Mouse (Mus musculus) midbrain, embryonic 10.5 days (tissue): ENCODE data around the gene Gm7137. TPM values are rescaled to one million over a fixed set of nuclear protein-coding genes. Genes with fewer than 3 reads are reported as not detected.
"Not testable (repeated sequence)": the region's sequence is repeated elsewhere in the genome, so short reads cannot be mapped to it uniquely, and the experiment has no call there.

ENCODE experiments used
- DNase-seq: peaks from one replicate; pipeline ENCODE4 v3.0.0-alpha.2; 2017; ENCODE audit warnings: low spot score
- H3K27ac ChIP-seq: fragments of 300-500 bp; sonication (generic); replicated peaks from 2 replicates; pipeline ENCODE4 v1.5.1; 2016; ENCODE audit warnings: mild to moderate bottlenecking
- H3K27me3 ChIP-seq: fragments of 300-500 bp; sonication (generic); 2 replicates; pipeline ENCODE4 v1.6.1; 2016; ENCODE audit warnings: low read depth, mild to moderate bottlenecking; ENCODE audit not compliant: poor library complexity, severe bottlenecking
- H3K36me3 ChIP-seq: fragments of 300-500 bp; sonication (generic); 2 replicates; pipeline ENCODE4 v1.6.1; 2016; ENCODE audit warnings: mild to moderate bottlenecking, moderate library complexity
- H3K4me1 ChIP-seq: fragments of 300-500 bp; sonication (generic); 2 replicates; pipeline ENCODE4 v1.6.1; 2016
- H3K4me3 ChIP-seq: fragments of 300-500 bp; sonication (generic); 2 replicates; pipeline ENCODE4 v1.5.1; 2016; ENCODE audit warnings: mild to moderate bottlenecking, moderate library complexity
- H3K9me3 ChIP-seq: fragments of 300-500 bp; sonication (generic); replicated peaks from 2 replicates; pipeline ENCODE4 v1.6.1; 2016; ENCODE audit warnings: mild to moderate bottlenecking
- WGBS: fragments of 180-500 bp; shearing (Covaris S2); methylation state at CpG from one replicate; pipeline ENCODE4 v1.1.7; 2016; 5-methylcytosine and 5-hydroxymethylcytosine counted together
- polyA plus RNA-seq: library from polyadenylated mRNA; unstranded; fragments of >200 nt; fragmentation: Nextera tagmentation; extraction: Ambion mirVana; gene quantifications from 2 replicates; pipeline ENCODE4 v1.2.1, GENCODE M21; 2016

Gm7137 gene
- polyA plus RNA-seq = not detected in 2 replicates

DNA sequence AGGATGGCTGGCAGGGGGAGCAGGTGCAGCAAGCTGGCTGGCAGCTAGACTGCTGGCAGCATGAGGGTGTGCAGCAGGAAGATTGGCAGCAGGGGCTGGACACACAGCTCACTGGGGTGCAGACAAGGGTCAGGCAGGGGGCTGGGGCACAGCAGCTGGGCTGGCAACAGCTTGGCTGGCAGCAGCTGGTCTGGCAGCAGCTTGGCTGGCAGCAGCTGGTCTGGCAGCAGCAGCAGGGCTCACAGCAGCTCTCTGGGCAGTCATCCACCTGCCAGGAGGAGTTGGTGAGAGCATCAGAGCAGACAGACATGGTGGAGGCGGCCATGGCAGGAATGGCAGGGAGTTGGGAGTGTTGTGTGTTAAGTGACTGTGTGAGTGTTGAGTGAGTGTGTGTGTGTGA is at the start of gene Gm7137:
TSS of gene Gm7137 (minus strand) at position 325 of the 400 bp plus-strand sequence.
- not testable (repeated sequence) for H3K27ac ChIP-seq, DNase-seq, H3K27me3 ChIP-seq, H3K9me3 ChIP-seq, H3K36me3 ChIP-seq, H3K4me3 ChIP-seq, H3K4me1 ChIP-seq
- 53% methylated on average over 1 of the region's 1 CpGs for WGBS

- Histone ChIP-seq H3K9me3 (no peaks in the 10 kb centered on the region; the same call in 1 of the 2 replicates), H3K4me1 (no peaks in the 10 kb centered on the region), H3K4me3 (no peak within 1 kb of the TSS), H3K27ac (no peak within 1 kb of the TSS), H3K27me3 (no peaks in the 10 kb centered on the region), H3K36me3 (no peaks in the 10 kb centered on the region)
- no peak for DNase-seq
- 80% methylated on average over 9 of the region's 9 CpGs for WGBS
Measured at GRCm38 (mm10) chr10:77835647-77836046, 47.6 kb upstream of the Gm7137 start, which contains the start of gene Krtap10-10. TSS of gene Krtap10-10 (plus strand) at chr10:77835947.

- peaks cover 10% of the 10 kb centered on the region; the same call in 1 of the 2 replicates for H3K9me3 ChIP-seq
- no peak within 1 kb of the TSS for H3K27ac ChIP-seq
- no peak for DNase-seq
- H3K27me3 ChIP-seq = no peaks in the 10 kb centered on the region
- H3K4me1 ChIP-seq = no peaks in the 10 kb centered on the region
- H3K36me3 ChIP-seq = no peaks in the 10 kb centered on the region
- no peak within 1 kb of the TSS for H3K4me3 ChIP-seq
- whole genome bisulfite sequencing = 73% methylated on average over 6 of the region's 6 CpGs
Measured at GRCm38 (mm10) chr10:77826951-77827350, 39.0 kb upstream of the Gm7137 start, which contains the start of gene Krtap10-4. TSS of gene Krtap10-4 (minus strand) at chr10:77827095.

DNA sequence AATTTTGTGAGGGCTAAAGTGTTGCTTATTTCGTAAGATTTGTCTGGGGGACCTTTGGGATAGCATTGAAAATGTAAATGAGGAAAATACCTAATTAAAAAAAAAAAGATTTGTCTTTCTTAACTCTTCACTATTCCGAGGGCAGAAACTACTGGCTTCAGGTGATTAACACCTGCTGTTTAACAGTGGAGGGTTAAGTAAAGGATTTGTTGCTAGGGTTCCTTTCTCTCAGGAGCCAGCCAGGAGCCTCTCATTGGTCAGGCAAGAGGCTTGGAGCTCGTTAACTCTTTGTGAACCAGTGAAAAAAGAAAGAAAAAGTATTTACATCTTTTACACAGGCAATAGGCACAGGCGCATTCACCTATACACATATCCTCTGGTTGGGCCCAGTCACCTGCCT is 31.2 kb upstream of the Gm7137 start:
- Histone ChIP-seq H3K9me3 (peaks cover 10% of the 10 kb centered on the region; the same call in 1 of the 2 replicates), H3K4me3 (no peak overlapping the region), H3K36me3 (no peaks in the 10 kb centered on the region), H3K4me1 (peaks cover 6% of the 10 kb centered on the region), H3K27ac (no peak overlapping the region), H3K27me3 (no peaks in the 10 kb centered on the region)
- no peak for DNase-seq
- 25% methylated on average over 4 of the region's 4 CpGs for WGBS

DNA sequence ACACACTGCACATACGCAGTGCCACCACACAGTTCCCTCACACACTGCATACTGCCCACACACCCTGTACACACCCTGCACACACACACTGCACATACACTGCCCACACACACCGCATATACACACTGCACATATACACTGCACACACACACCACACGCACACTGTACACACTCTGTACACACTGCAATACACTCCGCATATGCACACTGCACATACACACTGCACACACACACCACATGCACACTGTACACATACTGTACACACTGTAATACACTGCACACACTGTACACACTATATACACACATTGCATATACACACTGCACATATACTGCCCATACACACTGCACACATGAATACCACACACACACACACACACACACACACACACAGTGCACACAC is 30.5 kb upstream of the Gm7137 start:
- Histone ChIP-seq H3K4me3 (no peak overlapping the region), H3K4me1 (peaks cover 9% of the 10 kb centered on the region), H3K36me3 (no peaks in the 10 kb centered on the region), H3K27ac (no peak overlapping the region), H3K27me3 (no peaks in the 10 kb centered on the region), H3K9me3 (peaks cover 4% of the 10 kb centered on the region; the same call in 1 of the 2 replicates)
- DNase-seq = no peak
- WGBS = 94% methylated on average over 4 of the region's 4 CpGs

GRCm38 (mm10) chr10:77815514-77815913 is 27.5 kb upstream of the Gm7137 start:
- Histone ChIP-seq H3K27ac (no peak overlapping the region), H3K9me3 (no peaks in the 10 kb centered on the region; the same call in 1 of the 2 replicates), H3K4me3 (no peak overlapping the region), H3K36me3 (no peaks in the 10 kb centered on the region), H3K27me3 (no peaks in the 10 kb centered on the region), H3K4me1 (peaks cover 9% of the 10 kb centered on the region)
- 36% methylated on average over 5 of the region's 5 CpGs for WGBS
- peak; percentile 33 for DNase-seq

DNA sequence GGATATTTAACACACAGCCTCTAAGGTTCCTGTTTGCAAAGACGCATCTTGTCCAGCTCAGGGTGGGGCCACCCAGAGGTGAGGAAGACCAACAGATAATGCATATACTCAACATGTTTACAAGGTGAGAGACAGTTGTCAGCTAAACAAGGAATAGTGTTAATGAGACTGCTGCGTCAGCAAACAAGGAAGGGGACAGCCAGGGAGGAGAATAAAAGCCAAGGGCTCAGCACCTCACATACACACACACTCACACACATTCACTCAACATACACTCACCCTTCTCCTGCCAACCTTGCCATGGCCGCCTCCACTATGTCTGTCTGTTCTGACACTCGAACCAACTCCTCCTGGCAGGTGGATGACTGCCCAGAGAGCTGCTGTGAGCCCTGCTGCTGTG is 26.4 kb upstream of the Gm7137 start, which contains the start of gene Gm2696:
TSS of gene Gm2696 (plus strand) at position 301 of the 400 bp plus-strand sequence.
- WGBS = 57% methylated on average over 4 of the region's 4 CpGs
- H3K4me3 ChIP-seq = no peak within 1 kb of the TSS
- peaks cover 6% of the 10 kb centered on the region; the same call in 1 of the 2 replicates for H3K4me1 ChIP-seq
- peaks cover 7% of the 10 kb centered on the region for H3K9me3 ChIP-seq
- no peaks in the 10 kb centered on the region for H3K36me3 ChIP-seq
- no peaks in the 10 kb centered on the region for H3K27me3 ChIP-seq
- 0 out of 2 replicates have a peak within 1 kb of the TSS, but pooled peaks have one; percentile 28 for H3K27ac ChIP-seq
- DNase-seq = no peak

DNA sequence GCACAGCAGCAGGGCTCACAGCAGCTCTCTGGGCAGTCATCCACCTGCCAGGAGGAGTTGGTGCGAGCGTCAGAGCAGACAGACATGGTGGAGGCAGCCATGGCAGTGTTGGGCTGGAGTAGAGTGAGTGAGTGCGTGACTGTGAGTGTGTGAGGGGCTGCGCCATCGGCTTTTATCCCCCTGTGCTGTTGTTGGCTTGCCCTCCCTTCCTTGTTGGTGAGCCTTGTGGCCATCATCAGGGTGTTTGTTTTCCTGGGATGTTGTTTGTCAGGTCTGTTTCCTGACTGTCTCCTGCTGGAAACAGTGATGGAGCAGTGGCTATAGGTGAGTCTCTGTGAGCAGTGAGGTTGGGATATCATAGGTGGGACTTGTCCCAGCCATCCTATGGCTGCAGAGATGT is 23.7 kb upstream of the Gm7137 start, which contains the start of gene Gm9507:
TSS of gene Gm9507 (minus strand) at position 101 of the 400 bp plus-strand sequence.
- Histone ChIP-seq H3K27me3 (no peaks in the 10 kb centered on the region), H3K4me1 (peaks cover 6% of the 10 kb centered on the region; the same call in 1 of the 2 replicates), H3K27ac (no peak within 1 kb of the TSS), H3K4me3 (no peak within 1 kb of the TSS), H3K36me3 (no peaks in the 10 kb centered on the region), H3K9me3 (peaks cover 16% of the 10 kb centered on the region)
- WGBS = 80% methylated on average over 5 of the region's 5 CpGs
- no peak for DNase-seq

GRCm38 (mm10) chr10:77804095-77804494 is 16.1 kb upstream of the Gm7137 start:
- peaks cover 7% of the 10 kb centered on the region for H3K9me3 ChIP-seq
- H3K4me3 ChIP-seq = no peak overlapping the region
- H3K36me3 ChIP-seq = no peaks in the 10 kb centered on the region
- H3K27me3 ChIP-seq = no peaks in the 10 kb centered on the region
- H3K27ac ChIP-seq = no peak overlapping the region
- H3K4me1 ChIP-seq = no peaks in the 10 kb centered on the region; the same call in 1 of the 2 replicates
- WGBS = 87% methylated on average over 3 of the region's 3 CpGs
- no peak for DNase-seq

DNA sequence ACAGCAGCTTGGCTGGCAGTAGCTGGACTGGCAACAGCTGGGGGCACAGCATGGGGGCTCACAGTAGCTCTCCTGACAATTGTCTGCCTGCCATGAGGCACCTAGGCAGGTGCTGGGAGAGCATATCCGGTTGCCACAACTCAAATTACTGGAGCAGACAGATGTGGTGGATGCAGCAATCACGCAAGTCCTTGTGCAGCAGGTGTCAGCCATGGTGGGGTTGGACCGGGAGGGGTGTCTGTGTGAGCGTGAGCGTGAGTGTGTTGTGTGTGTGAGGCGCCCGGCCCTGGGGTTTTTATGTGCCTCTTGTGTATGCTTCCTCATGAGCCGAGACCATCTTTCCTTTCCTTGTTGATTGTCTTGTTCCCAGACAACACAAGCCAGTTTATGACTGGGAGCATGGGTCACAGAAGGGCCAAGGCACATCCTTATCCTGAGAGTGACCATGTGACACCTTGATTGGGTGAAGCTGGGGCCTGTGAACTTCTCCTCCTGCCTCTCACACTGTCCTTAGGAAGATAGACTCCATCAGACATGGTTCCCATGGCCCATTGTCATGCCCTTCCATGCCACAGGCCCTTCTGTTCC is 11.0 kb upstream of the Gm7137 start, which contains the start of gene Gm19668:
TSS of gene Gm19668 (minus strand) at position 213 of the 588 bp plus-strand sequence.
- DNase-seq = no peak
- no peak within 1 kb of the TSS for H3K4me3 ChIP-seq
- H3K9me3 ChIP-seq = no peaks in the 10 kb centered on the region
- H3K27ac ChIP-seq = peak within 1 kb of the TSS; percentile 69
- H3K4me1 ChIP-seq = peaks cover 19% of the 10 kb centered on the region
- H3K27me3 ChIP-seq = no peaks in the 10 kb centered on the region
- WGBS = 70% methylated on average over 8 of the region's 8 CpGs
- no peaks in the 10 kb centered on the region for H3K36me3 ChIP-seq

DNA sequence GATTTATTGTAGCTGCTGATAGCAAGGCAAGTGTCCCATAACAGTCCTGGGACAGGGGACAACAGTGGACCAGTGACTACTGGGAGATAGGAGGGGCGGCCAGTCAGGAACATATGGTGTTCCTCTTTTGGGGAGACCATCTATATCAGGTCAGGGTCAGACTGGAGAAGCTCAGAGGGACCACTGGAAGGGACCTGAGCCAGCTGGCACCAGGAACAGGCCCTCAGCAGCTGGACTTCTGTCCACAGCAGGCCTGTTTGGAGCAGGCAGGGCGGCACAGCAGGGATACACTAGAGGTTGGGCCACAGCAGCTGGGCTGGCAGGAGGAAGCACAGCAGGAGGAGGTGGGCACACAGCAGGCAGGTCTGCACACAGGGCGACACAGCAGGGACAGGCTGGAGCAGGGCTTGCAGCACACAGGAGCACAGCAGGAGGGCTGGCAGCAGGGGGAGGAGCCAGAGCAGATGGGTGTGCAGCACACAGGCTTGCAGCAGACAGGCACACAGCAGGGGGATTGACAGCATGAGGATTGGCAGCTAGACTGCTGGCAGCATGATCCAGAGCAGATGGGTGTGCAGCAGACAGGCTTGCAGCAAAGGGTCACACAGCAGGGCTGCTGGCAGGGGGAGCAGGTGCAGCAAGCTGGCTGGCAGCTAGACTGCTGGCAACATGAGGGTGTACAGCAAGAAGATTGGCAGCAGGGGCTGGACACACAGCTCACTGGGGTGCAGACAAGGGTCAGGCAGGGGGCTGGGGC is 10.3 kb upstream of the Gm7137 start:
- H3K4me3 ChIP-seq, H3K27me3 ChIP-seq, DNase-seq, H3K36me3 ChIP-seq, H3K9me3 ChIP-seq: not testable (repeated sequence)
- peak overlapping the region; percentile 69 for H3K27ac ChIP-seq
- peaks cover 21% of the 10 kb centered on the region for H3K4me1 ChIP-seq
- 32% methylated on average over 3 of the region's 3 CpGs for WGBS

GRCm38 (mm10) chr10:77797677-77798076 is 9.7 kb upstream of the Gm7137 start:
- peaks cover 22% of the 10 kb centered on the region for H3K4me1 ChIP-seq
- no peaks in the 10 kb centered on the region for H3K36me3 ChIP-seq
- no peak overlapping the region for H3K4me3 ChIP-seq
- no peak for DNase-seq
- no peaks in the 10 kb centered on the region for H3K27me3 ChIP-seq
- peak overlapping the region; percentile 69 for H3K27ac ChIP-seq
- WGBS = 23% methylated on average over 3 of the region's 3 CpGs
- H3K9me3 ChIP-seq = no peaks in the 10 kb centered on the region

DNA sequence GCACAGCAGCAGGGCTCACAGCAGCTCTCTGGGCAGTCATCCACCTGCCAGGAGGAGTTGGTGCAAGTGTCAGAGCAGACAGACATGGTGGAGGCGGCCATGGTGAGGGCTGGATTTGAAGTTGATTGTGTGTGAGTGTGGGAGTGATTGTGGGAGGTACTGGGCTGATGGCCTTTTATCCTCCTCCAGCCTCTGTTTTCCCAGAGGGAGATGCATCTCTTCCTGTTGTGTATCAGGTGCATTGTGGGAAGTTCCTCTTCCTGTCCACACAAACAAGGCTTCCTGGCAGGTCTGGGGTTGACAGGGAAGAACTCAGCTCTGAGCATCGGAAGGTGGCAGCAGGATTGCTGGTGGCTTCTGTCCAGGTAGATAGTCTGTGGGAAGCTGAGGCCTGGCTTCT is 7.0 kb upstream of the Gm7137 start, which contains the start of gene Gm9639:
TSS of gene Gm9639 (minus strand) at position 101 of the 400 bp plus-strand sequence.
- H3K4me1 ChIP-seq = peaks cover 22% of the 10 kb centered on the region
- WGBS = 57% methylated on average over 2 of the region's 2 CpGs
- no peaks in the 10 kb centered on the region for H3K27me3 ChIP-seq
- no peak for DNase-seq
- H3K9me3 ChIP-seq = no peaks in the 10 kb centered on the region
- no peaks in the 10 kb centered on the region for H3K36me3 ChIP-seq
- no peak within 1 kb of the TSS for H3K4me3 ChIP-seq
- H3K27ac ChIP-seq = peak within 1 kb of the TSS; percentile 59
